Mouse (Mus musculus) cerebellum, postnatal 25 days (tissue): ENCODE measurements at regions not wholly inside any gene's neighbourhood (a gene's known extent, or its start where the extent isn't known, plus 50 kb on each side); places are given as distances from the start of the nearest gene placed in this dataset.
"Not testable (repeated sequence)": the region's sequence is repeated elsewhere in the genome, so short reads cannot be mapped to it uniquely, and the experiment has no call there.

Source experiments
- DNase-seq, 2 experiments: peaks; one replicate each; pipeline ENCODE4 v3.0.0; 2021; ENCODE audit warnings: mixed read lengths in 2 of 2

GRCm38 (mm10) chr13:97385531-97385930 is 144.6 kb downstream of the Enc1 start:
- no peak for DNase-seq

DNA sequence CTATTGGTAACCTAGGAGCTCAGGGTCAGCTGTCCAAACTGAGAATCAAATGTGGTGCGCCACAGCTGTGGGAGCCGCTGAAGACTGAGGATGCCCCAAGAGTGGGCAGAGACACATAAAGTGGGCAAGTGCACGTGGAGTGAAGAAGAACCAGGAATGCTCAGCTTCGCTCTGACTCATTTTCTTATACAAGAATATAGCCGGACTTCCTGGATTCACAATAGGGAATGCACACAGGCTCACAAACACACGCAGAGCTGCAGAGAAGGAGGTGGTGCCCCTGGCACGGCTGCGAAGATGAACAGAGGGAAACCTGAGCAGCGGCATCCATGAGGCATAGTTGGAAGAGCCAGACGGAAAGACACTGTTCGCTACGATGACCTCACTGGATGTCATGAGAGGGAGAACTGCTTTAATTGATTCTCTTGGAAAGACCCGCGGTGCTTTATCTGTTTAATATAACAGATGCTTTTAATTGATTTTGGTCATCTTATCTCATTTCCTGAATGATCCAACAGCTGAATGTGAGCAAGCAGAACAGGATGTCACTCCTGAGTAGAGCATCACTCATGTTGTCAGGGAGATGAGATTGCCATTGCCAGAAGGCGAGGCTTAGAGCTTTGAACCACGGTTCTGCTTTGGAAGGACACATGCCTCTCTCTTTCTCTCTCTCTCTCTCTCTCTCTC is 143.3 kb downstream of the Enc1 start:
- DNase-seq: no peak

GRCm38 (mm10) chr13:97383351-97383750 is 142.4 kb downstream of the Enc1 start:
- DNase-seq: no peak

- no peak for DNase-seq
These were observed 139.5 kb downstream of the Enc1 start for GRCm38 (mm10) chr13:97380366-97380765.

DNA sequence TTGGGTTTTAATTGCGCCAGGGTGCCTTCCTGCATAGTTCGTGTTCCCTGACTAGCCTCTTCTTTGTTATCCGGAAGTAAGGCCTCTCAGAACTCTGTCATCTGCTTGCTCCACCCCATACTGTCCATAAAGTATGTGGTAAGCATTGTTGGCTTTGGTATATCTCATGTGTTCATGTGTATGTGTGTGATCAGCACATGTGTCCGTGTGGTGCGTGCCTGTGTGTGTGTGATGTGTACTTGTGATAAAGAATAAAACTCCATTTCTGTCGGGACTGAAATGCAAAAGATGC is 135.3 kb downstream of the Enc1 start:
- DNase-seq: no peak

DNA sequence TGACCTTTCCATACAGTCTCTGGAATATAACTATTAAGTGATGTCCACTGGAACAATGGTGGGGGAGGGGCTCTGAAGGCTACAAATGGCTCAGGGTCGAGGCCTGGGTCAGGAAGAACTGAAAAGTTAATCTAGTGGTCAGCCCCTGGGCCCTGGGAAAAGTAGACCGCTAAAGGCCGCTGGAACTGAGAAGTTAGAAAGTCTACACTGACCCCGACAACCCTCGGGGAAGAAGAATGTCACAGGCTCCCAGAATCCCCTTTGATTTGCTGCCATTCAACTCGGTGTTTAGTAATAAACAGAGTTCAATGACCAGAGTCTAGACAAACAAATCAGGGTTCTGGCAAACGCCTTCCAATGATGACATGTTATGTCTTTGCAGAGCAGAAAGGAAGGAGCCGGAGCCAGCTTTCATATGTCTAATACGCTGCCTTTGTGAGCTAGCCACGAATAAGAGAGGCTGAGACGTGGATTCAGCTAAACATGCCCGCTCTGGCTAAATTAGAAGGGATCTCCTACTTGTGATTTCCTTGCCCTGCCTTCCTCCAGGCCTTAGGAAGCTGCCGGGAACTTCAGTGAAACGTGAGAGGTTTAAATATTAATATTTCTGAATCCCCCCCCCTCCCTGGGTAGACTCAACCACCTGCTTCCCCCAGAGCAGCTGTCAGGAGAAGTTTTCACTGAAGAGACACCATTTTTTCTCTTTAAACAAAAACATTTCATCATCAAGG is 134.8 kb downstream of the Enc1 start:
- no peak for DNase-seq

GRCm38 (mm10) chr13:97372348-97372747 is 131.4 kb downstream of the Enc1 start:
- no peak for DNase-seq

DNA sequence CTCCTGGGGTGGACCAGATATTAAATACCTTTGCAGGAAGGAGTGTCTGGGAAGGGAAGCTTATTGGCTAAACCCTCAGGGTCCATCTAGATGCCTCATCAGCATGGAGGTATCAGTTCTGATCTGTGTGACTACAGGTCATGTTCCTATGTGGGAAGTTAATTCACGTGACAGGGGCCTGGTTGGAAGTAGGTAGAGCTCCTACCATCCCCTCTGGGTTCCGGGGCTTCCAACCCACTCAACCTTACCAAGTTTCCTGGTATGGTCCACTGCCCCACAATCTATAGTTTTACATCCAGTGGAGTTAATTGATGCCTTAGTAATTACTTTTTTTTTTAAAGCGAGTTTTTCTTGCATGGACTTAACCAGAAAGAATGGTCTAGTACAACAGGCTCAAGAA is 130.3 kb downstream of the Enc1 start:
- no peak for DNase-seq

DNA sequence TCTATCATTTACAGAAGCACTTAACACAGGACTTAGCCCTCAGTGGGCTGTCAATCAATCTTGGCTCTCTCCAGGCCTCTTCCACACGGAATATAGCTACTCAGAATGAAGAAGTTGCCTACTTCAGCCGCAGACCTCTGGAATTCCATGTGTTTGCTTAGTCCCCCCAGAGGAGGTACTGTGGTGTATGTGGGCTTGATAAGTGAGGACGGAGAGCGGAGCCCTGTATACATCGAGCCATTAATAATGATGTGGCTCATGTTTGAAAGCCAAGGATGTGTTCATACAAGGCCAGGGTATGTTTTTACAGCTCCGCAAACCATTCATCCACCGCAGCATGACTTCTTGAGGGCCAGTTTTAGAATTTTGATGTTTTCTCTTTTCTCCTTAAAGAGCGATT is 125.8 kb downstream of the Enc1 start:
- DNase-seq: no peak

DNA sequence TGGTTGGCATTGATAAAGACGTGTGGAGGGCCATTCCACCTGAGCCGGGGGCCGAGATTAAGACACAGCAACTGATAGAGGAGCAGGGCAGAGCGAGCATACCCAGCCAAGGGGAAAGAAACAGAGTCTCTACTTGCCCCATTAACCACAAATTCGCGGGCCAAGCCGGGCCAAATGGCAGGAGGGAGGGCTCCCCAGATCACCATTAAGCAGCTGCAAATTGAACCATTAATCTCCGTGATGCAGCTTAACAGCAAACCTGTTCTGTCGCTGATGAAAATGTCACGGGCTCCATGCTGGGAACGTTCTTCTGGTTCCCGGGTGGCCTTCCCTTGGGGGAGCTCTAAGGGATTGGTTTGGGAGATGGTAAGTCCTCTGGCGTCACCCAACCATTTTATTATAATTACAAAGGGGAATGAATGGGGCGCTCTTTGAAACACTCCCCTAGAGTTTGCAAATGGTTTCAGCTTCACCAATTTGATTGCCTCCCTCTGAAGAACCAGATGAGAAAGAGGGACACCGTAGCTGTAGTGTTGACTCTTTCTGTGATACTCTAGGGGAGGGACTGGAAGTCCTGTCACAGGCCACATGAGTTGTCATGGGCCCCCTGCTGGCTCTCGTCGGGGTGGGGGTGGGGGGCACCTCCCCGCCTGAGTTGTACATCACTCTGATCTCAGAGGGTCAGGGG is 124.8 kb downstream of the Enc1 start:
- no peak for DNase-seq

GRCm38 (mm10) chr13:97365004-97365403 is 124.1 kb downstream of the Enc1 start:
- DNase-seq: no peak

DNA sequence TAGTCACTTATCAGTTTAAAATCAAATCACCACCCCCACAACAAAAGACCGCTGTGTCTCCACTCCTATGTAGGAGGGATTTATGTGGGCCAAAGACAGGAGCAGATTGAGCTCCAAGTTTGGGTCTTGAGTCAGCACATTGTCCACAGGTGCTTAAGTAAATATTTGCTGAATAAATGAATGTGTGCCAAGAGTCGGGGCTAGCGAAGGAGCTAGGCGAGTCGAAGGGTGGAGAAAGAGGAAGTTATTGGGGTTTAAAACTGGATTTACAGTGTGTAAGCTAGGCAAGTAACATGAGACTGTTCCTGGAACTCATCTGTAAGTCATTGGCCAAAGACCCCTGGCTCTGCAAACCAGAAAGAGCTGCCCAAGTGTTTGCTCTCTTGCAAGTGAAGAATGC is 122.9 kb downstream of the Enc1 start:
- DNase-seq: no peak

- no peak for DNase-seq
These were observed 122.3 kb downstream of the Enc1 start for GRCm38 (mm10) chr13:97363214-97363613.

- no peak for DNase-seq
These were observed 119.6 kb downstream of the Enc1 start for GRCm38 (mm10) chr13:97360551-97360950.

GRCm38 (mm10) chr13:97358781-97359305 is 117.9 kb downstream of the Enc1 start:
- DNase-seq: no peak

- DNase-seq: no peak
These were observed 117.4 kb downstream of the Enc1 start for GRCm38 (mm10) chr13:97358261-97358660.

DNA sequence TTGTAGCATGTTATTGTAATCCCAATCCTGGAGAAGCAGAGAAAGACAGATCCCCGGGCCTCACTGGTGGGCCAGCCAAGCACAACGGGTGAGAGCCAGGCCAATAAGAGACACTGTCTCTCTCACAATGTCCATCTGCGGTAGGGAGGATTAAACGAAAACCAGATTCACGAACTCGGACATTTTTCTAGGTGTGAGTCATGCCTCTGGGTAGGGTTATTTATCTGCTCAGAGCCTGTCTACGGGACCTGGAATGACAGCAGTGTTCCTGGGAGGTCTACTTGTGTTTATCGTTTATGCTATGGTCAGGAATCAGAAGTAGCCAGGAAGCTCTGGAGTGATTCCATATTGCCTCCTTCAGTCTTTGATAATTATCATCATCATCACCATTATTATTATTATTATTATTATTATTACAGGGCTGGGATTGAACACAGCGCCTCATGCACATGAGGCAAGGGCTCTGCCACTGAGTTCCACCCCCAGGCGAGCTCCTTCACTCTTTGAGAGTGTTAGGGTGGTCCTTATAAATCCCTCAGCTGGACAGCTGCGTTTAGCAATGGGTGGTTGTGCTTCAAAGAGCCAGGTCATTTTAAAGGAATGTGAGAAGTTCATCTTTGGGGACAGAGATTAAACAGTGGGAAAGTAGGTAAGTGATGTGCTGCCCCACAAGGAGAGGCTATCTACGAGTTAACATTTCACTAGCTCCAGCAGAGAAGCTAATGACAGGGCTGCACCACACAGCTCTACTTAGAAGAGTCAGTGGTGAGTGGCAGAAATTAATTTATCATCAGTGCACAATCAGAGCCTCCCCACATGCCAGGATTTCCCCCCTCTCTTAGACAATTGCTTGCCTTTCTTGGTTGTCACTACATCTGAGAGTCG is 116.3 kb downstream of the Enc1 start:
- no peak for DNase-seq

- DNase-seq: not testable (repeated sequence)
These were observed 114.5 kb downstream of the Enc1 start for GRCm38 (mm10) chr13:97355411-97355810.

DNA sequence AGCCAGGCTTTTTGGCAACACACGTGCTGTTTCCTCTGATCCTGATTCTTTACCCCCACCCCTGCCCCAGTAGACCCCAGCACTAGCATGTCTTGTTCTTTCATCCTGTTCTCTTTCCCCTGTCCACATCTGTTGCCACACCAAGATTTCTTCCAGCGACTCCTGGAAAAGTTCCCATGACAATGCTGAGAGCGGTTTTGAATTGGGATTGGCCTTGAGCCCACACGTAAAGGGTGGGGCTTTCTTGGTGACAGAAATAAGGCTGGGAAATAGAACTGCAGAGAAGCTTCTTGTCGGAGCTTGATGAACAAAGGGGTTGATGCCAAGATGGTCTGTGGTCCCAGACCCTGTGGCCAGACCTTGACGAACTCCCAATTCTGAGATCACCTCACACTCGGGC is 106.8 kb downstream of the Enc1 start:
- no peak for DNase-seq

GRCm38 (mm10) chr13:97341218-97341889 is 100.4 kb downstream of the Enc1 start:
- peak in 1 of 2 experiments; percentile 37 for DNase-seq

DNA sequence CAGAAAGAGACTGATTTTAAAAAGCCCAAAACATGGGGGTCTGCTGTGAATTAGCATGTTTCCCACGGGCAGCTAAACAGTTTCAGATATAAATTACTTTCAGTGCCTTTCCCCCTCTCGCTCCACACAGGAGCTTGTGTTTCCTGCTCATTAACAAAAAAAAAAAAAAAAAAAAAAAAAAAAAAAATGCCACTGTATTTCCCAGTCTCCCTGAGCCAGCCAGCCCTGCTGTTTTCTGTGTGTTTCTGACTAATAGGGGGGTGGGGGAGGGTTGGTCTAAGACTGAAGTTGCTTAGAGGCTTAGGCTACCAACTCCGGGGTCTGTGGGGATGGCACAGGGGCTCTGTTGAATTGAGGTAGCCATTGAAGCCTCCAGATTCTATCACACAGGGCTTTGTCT is 97.0 kb downstream of the Enc1 start:
- no peak for DNase-seq

GRCm38 (mm10) chr13:97337296-97337731 is 96.4 kb downstream of the Enc1 start:
- peak; percentile 69 to 82 for DNase-seq
